Comparison of ENCODE assay signal across 8 mouse cellular contexts in the genomic region with DNA sequence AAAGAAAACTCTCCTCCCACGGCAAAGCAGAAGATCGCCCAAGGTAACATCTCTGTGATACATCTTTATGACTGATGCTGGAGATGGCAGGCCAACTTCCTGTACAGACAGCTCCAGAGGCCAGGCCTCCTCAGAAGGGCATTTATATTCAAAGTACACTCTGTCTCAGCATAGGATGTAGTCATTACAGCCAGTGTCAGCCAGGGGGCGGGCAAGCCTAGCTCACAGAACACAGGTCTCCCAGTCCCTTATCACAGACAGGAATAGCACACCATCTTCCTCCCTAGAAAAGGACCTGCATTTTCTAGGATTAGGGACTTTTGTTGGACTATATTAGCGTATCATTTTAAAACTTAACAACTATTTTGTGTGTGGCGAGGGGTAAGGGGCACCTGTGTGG. TPM values are rescaled to one million over a fixed set of nuclear protein-coding genes. Genes with fewer than 3 reads are reported as not detected.
DNase-seq lines count a peak whose midpoint lies in the region; ATAC-seq lines count a peak whose summit lies in the region.

No protein-coding gene starts in this region.

- no peak overlapping the region for H3K4me3 ChIP-seq in embryonic facial prominence, embryonic 11.5 days (ENCODE audit: low read depth, low read length)
- no peak overlapping the region for H3K4me3 ChIP-seq in limb, embryonic 13.5 days
- H3K4me3 ChIP-seq in stomach, embryonic 14.5 days (ENCODE audit: low read depth, low read length), result no peak overlapping the region

- no peak overlapping the region for H3K9ac ChIP-seq in embryonic facial prominence, embryonic 11.5 days (replicated peaks; ENCODE audit: low read length)
- H3K9ac ChIP-seq in limb, embryonic 13.5 days, result no peak overlapping the region
- H3K9ac ChIP-seq in stomach, embryonic 14.5 days (replicated peaks; ENCODE audit: low read depth, low read length), result no peak overlapping the region

- peak; percentile 71 for DNase-seq in A20 (ENCODE audit: low read depth, low spot score)
- peak; percentile 86 for DNase-seq in adrenal gland, postnatal 25 days
- peak; percentile 81 for DNase-seq in embryonic facial prominence, embryonic 11.5 days (ENCODE audit: low spot score)
- DNase-seq in heart, adult 8-10 months (ENCODE audit: low spot score), result peak; percentile 78
- peak; percentile 86 for DNase-seq in kidney, adult 9 months
- peak; percentile 62 to 70 for DNase-seq in natural killer cell, adult 2 months (ENCODE audit: low spot score in 2 of 2)

- 25% methylated on average over 5 of the region's 5 CpGs for WGBS in embryonic facial prominence, embryonic 11.5 days
- 16% methylated on average over 5 of the region's 5 CpGs for WGBS in limb, embryonic 13.5 days
- 18% methylated on average over 5 of the region's 5 CpGs for WGBS in stomach, embryonic 14.5 days

- H3K27me3 ChIP-seq in embryonic facial prominence, embryonic 11.5 days (ENCODE audit: control insufficient read depth, insufficient read depth, low read length), result no peaks in the 10 kb centered on the region
- H3K27me3 ChIP-seq in limb, embryonic 13.5 days, result no peaks in the 10 kb centered on the region
- no peaks in the 10 kb centered on the region for H3K27me3 ChIP-seq in stomach, embryonic 14.5 days (ENCODE audit: control insufficient read depth, insufficient read depth, low read length)

- no peaks in the 10 kb centered on the region for H3K4me1 ChIP-seq in embryonic facial prominence, embryonic 11.5 days (ENCODE audit: control insufficient read depth, insufficient read depth, low read length)
- peaks cover 13% of the 10 kb centered on the region; the same call in 1 of the 2 replicates for H3K4me1 ChIP-seq in limb, embryonic 13.5 days
- no peaks in the 10 kb centered on the region for H3K4me1 ChIP-seq in stomach, embryonic 14.5 days (ENCODE audit: control insufficient read depth, insufficient read depth, low read length)

- peak; percentile 80; the same call in 1 of the 2 replicates for ATAC-seq in embryonic facial prominence, embryonic 11.5 days (replicated peaks; ENCODE audit: insufficient number of reproducible peaks, low FRiP score, low TSS enrichment, low read depth)
- peak; percentile 74; the same call in 1 of the 2 replicates for ATAC-seq in limb, embryonic 13.5 days (ENCODE audit: low FRiP score, low read depth)
- peak; percentile 70; the same call in 1 of the 2 replicates for ATAC-seq in stomach, embryonic 14.5 days (ENCODE audit: insufficient number of reproducible peaks, insufficient read depth, low FRiP score, low read depth)

- no peak overlapping the region for H3K4me2 ChIP-seq in embryonic facial prominence, embryonic 11.5 days (ENCODE audit: low read depth, low read length)
- H3K4me2 ChIP-seq in limb, embryonic 13.5 days (replicated peaks), result no peak overlapping the region
- no peak overlapping the region for H3K4me2 ChIP-seq in stomach, embryonic 14.5 days (replicated peaks; ENCODE audit: low read depth, low read length)

- H3K27ac ChIP-seq in embryonic facial prominence, embryonic 11.5 days (replicated peaks; ENCODE audit: low read depth, low read length), result no peak overlapping the region
- H3K27ac ChIP-seq in limb, embryonic 13.5 days, result no peak overlapping the region
- H3K27ac ChIP-seq in stomach, embryonic 14.5 days (ENCODE audit: low read length), result no peak overlapping the region

- H3K36me3 ChIP-seq in embryonic facial prominence, embryonic 11.5 days (replicated peaks; ENCODE audit: control insufficient read depth, insufficient read depth, low read depth, low read length), result no peaks in the 10 kb centered on the region
- H3K36me3 ChIP-seq in limb, embryonic 13.5 days, result no peaks in the 10 kb centered on the region
- no peaks in the 10 kb centered on the region for H3K36me3 ChIP-seq in stomach, embryonic 14.5 days (ENCODE audit: control insufficient read depth, insufficient read depth, low read length)

- H3K9me3 ChIP-seq in embryonic facial prominence, embryonic 11.5 days (replicated peaks; ENCODE audit: control insufficient read depth, low read length), result no peaks in the 10 kb centered on the region
- no peaks in the 10 kb centered on the region for H3K9me3 ChIP-seq in limb, embryonic 13.5 days
- no peaks in the 10 kb centered on the region for H3K9me3 ChIP-seq in stomach, embryonic 14.5 days (ENCODE audit: control insufficient read depth, low read depth, low read length)

RNA-seq across cellular contexts. Expression of a gene that starts 46.4 kb away (rescaled TPM):
- total RNA-seq in adrenal gland, postnatal 25 days (2021), result 50.1 and 52.9 TPM in 2 replicates
- polyA plus RNA-seq in embryonic facial prominence, embryonic 11.5 days (2014; fragmentation: Nextera tagmentation; extraction: Ambion mirVana), result 126 and 140 TPM in 2 replicates
- 10 to 100 TPM; 31.1 to 38.4 (median 35.6) TPM for total RNA-seq in heart, adult 8-10 months (2022)
- polyA plus RNA-seq in limb, embryonic 13.5 days (2015; fragmentation: Nextera tagmentation; extraction: Ambion mirVana), result 102 and 116 TPM in 2 replicates
- polyA plus RNA-seq in stomach, embryonic 14.5 days (2014; fragmentation: Nextera tagmentation; extraction: Ambion mirVana), result 86.6 and 97.6 TPM in 2 replicates

RNA-seq across cellular contexts. Expression of a gene that starts 46.6 kb away (rescaled TPM):
- total RNA-seq in adrenal gland, postnatal 25 days (2021), result 5.2 TPM in 2 replicates
- 13.2 and 14.4 TPM in 2 replicates for polyA plus RNA-seq in embryonic facial prominence, embryonic 11.5 days (2014; fragmentation: Nextera tagmentation; extraction: Ambion mirVana)
- 1 to 10 TPM; 1.4 to 2.0 (median 1.6) TPM for total RNA-seq in heart, adult 8-10 months (2022)
- 5.3 and 6.1 TPM in 2 replicates for polyA plus RNA-seq in limb, embryonic 13.5 days (2015; fragmentation: Nextera tagmentation; extraction: Ambion mirVana)
- 8.3 and 11.5 TPM in 2 replicates for polyA plus RNA-seq in stomach, embryonic 14.5 days (2014; fragmentation: Nextera tagmentation; extraction: Ambion mirVana)
